Mouse (Mus musculus): ENCODE data around the gene Psmd3. TPM values are rescaled to one million over a fixed set of nuclear protein-coding genes. Genes with fewer than 3 reads are reported as not detected.

The Psmd3 gene
- total and polyA plus RNA-seq, 2 experiments = 54.6 to 158 TPM

DNA sequence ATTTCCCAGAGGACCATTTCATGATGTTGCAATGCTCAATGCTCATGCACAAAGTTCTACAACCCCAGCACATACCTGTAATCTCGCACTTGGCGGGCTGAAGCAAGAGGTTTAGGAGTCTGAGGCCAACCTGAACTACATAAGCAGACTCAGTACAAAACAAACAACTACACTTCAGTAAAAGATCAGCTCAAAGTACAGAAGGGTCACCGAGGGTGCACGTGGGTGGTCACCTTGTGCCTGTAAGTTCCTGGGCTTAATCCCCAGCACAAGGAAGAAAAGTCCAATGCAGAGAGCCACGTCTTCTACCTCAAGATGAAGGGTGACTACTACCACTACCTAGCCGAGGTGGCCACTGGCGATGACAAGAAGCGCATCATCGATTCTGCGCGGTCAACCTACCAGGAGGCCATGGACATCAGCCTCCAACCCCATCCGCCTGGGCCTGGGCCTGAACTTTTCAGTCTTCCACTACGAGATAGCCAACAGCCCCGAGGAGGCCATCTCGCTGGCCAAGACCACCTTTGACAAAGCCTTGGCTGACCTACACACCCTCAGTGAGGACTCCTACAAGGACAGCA, 43.7 kb downstream of the Psmd3 start:
- Histone ChIP-seq H3K27ac (replicated peaks; ENCODE audit: insufficient read depth, low read depth, low read length) (no peak overlapping the region), H3K79me2 (ENCODE audit: control insufficient read depth, insufficient read depth, low read length) (no peaks in the 10 kb centered on the region), H3K9ac (ENCODE audit: low read depth, low read length) (no peak overlapping the region), H3K27me3 (ENCODE audit: control insufficient read depth, insufficient read depth, low read length) (no peaks in the 10 kb centered on the region), H3K4me3 (ENCODE audit: insufficient read depth, low read depth, low read length) (no peak overlapping the region), H3K36me3 (ENCODE audit: control insufficient read depth, insufficient read depth, low read length) (no peaks in the 10 kb centered on the region), H3K4me1 (ENCODE audit: control insufficient read depth, insufficient read depth, low read length) (peaks cover 6% of the 10 kb centered on the region; the same call in 1 of the 2 replicates)
- WGBS = 80% methylated on average over 15 of the region's 15 CpGs
- no peak for DNase-seq (ENCODE audit: extremely low read depth, low read depth, low spot score)
- TF ChIP-seq POLR2A (IDR thresholded peaks at IDR 0.05; ENCODE audit: extremely low read depth, insufficient read depth, low read length) (no peak), CTCF (IDR thresholded peaks at IDR 0.05; ENCODE audit: low read depth, low read length) (no peak)

DNA sequence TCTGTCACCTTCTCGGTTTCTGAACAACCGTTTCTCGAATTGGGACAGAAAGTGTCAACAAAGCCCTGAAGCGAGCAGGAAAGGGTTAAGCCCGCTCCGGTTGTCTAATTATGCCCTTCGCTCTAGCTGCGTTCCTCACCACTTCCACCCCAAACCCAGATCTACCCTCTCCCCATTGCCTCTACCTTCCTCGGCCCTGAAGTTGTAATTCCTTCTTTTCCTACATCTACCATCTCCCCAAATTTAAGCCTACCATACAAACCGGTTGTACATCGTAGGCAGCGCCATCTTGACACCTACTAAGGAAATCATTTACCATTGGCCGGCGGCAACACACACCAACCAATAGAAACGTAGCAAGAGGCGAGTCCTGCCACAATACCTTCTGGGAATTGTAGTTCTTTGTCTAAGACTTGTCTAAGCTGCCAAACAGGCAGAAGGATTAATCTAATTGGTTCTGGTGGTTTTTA, 46.8 kb downstream of the Psmd3 start, which contains the start of gene Med24:
Gene Med24, minus strand, starts transcription at position 317 of the 470 bp plus-strand sequence.
- no peaks in the 10 kb centered on the region for H3K36me3 ChIP-seq (ENCODE audit: control insufficient read depth, insufficient read depth, low read length)
- under 1% methylated on average over 16 of the region's 16 CpGs for WGBS
- TF ChIP-seq CTCF (IDR thresholded peaks at IDR 0.05; ENCODE audit: low read depth, low read length) (no peak), POLR2A (IDR thresholded peaks at IDR 0.05; ENCODE audit: extremely low read depth, insufficient read depth, low read length) (no peak)
- H3K4me1 ChIP-seq (ENCODE audit: control insufficient read depth, insufficient read depth, low read length) = peaks cover 3% of the 10 kb centered on the region; the same call in 1 of the 2 replicates
- H3K79me2 ChIP-seq (ENCODE audit: control insufficient read depth, insufficient read depth, low read length) = no peaks in the 10 kb centered on the region
- DNase-seq (ENCODE audit: extremely low read depth, low read depth, low spot score) = peak; percentile 89
- no peaks in the 10 kb centered on the region for H3K27me3 ChIP-seq (ENCODE audit: control insufficient read depth, insufficient read depth, low read length)
- peak within 1 kb of the TSS; percentile 69 for H3K4me3 ChIP-seq (ENCODE audit: insufficient read depth, low read depth, low read length)
- peak within 1 kb of the TSS; percentile 56 for H3K9ac ChIP-seq (ENCODE audit: low read depth, low read length)
- no peak within 1 kb of the TSS for H3K27ac ChIP-seq (replicated peaks; ENCODE audit: insufficient read depth, low read depth, low read length)

DNA sequence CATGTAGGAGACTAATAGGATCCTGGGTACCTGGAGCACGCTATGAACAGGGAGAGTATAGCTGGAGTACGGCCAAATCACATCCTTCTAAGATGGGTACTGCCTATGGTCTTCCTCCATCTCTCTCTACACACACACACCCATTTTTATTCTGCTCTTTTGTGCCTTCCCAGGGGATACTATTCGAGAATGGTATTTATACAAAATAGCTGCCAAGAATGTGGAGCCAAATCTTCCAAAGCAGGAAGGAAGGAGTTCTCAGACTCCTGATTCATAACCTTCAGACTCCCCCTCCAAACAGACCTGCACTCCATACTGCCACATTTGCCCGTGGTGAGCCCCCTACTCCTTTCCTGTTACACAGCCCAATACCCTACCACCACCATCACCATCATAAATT, 48.4 kb downstream of the Psmd3 start:
- no peaks in the 10 kb centered on the region for H3K79me2 ChIP-seq (ENCODE audit: control insufficient read depth, insufficient read depth, low read length)
- no peak for DNase-seq (ENCODE audit: extremely low read depth, low read depth, low spot score)

DNA sequence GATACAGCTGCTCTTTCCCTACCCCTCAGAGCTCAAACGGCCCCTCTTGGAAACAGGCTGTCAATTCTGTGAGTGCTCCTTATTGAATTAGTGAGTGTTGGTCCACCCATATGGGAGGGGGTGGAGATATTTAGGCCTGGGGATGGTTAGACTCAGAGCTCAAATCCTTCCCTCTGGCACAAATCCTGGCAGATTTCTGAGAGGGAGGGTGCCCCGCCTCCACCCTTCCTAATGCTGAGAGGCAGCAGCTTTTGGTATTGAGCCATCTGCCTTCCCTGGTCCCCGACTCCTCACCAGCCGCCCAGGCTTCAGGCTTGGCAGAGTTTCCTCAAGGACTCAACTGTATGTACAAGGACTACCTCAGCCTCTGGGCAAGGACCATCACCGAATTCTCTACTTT, 48.8 kb downstream of the Psmd3 start:
- no peak for TF ChIP-seq POLR2A (IDR thresholded peaks at IDR 0.05; ENCODE audit: extremely low read depth, insufficient read depth, low read length)
- TF ChIP-seq CTCF (IDR thresholded peaks at IDR 0.05; ENCODE audit: low read depth, low read length) = no peak
- 78% methylated on average over 5 of the region's 5 CpGs for WGBS
- no peak for DNase-seq (ENCODE audit: extremely low read depth, low read depth, low spot score)
- Histone ChIP-seq H3K27ac (replicated peaks; ENCODE audit: insufficient read depth, low read depth, low read length) (no peak overlapping the region), H3K36me3 (ENCODE audit: control insufficient read depth, insufficient read depth, low read length) (no peaks in the 10 kb centered on the region), H3K9ac (ENCODE audit: low read depth, low read length) (no peak overlapping the region), H3K4me3 (ENCODE audit: insufficient read depth, low read depth, low read length) (no peak overlapping the region), H3K27me3 (ENCODE audit: control insufficient read depth, insufficient read depth, low read length) (no peaks in the 10 kb centered on the region), H3K4me1 (ENCODE audit: control insufficient read depth, insufficient read depth, low read length) (peaks cover 3% of the 10 kb centered on the region; the same call in 1 of the 2 replicates), H3K79me2 (ENCODE audit: control insufficient read depth, insufficient read depth, low read length) (no peaks in the 10 kb centered on the region)

More for the DNA sequence above, 48.4 kb downstream of the Psmd3 start:
- no peak for TF ChIP-seq POLR2A (IDR thresholded peaks at IDR 0.05; ENCODE audit: extremely low read depth, insufficient read depth, low read length)
- TF ChIP-seq CTCF (IDR thresholded peaks at IDR 0.05; ENCODE audit: low read depth, low read length) = no peak
- Histone ChIP-seq H3K9ac (ENCODE audit: low read depth, low read length) (no peak overlapping the region), H3K36me3 (ENCODE audit: control insufficient read depth, insufficient read depth, low read length) (no peaks in the 10 kb centered on the region), H3K27ac (replicated peaks; ENCODE audit: insufficient read depth, low read depth, low read length) (no peak overlapping the region), H3K27me3 (ENCODE audit: control insufficient read depth, insufficient read depth, low read length) (no peaks in the 10 kb centered on the region), H3K4me3 (ENCODE audit: insufficient read depth, low read depth, low read length) (no peak overlapping the region), H3K4me1 (ENCODE audit: control insufficient read depth, insufficient read depth, low read length) (peaks cover 3% of the 10 kb centered on the region; the same call in 1 of the 2 replicates)
- 72% methylated on average over 4 of the region's 4 CpGs for WGBS

DNA sequence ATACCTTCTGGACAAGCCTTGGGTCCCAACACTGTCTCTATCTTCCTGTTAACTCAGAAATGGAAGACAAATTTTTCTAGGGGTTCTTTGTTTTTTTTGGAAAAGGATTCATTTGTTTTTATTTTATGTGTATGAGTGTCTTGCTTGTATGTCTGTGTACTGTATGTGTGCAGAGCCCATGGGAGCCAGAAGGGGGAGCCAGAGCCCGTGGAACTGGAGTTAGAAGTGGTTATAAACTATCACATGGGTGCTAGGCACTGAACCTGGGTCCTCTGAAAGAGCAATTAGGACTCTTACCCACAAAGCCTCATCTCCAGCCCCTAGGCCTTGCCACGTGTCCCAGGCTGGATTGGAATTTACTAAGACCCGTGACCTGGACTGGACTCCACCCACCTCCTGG, 51.7 kb downstream of the Psmd3 start:
- Histone ChIP-seq H3K4me1 (ENCODE audit: control insufficient read depth, insufficient read depth, low read length) (no peaks in the 10 kb centered on the region), H3K4me3 (ENCODE audit: insufficient read depth, low read depth, low read length) (no peak overlapping the region), H3K27me3 (ENCODE audit: control insufficient read depth, insufficient read depth, low read length) (no peaks in the 10 kb centered on the region), H3K9ac (ENCODE audit: low read depth, low read length) (no peak overlapping the region), H3K79me2 (ENCODE audit: control insufficient read depth, insufficient read depth, low read length) (no peaks in the 10 kb centered on the region), H3K36me3 (ENCODE audit: control insufficient read depth, insufficient read depth, low read length) (no peaks in the 10 kb centered on the region), H3K27ac (replicated peaks; ENCODE audit: insufficient read depth, low read depth, low read length) (no peak overlapping the region)
- DNase-seq (ENCODE audit: extremely low read depth, low read depth, low spot score) = no peak
- TF ChIP-seq CTCF (IDR thresholded peaks at IDR 0.05; ENCODE audit: low read depth, low read length) (peak; percentile 43; the same call in 1 of the 2 replicates), POLR2A (IDR thresholded peaks at IDR 0.05; ENCODE audit: extremely low read depth, insufficient read depth, low read length) (no peak)
- 81% methylated on average over 3 of the region's 3 CpGs for WGBS

DNA sequence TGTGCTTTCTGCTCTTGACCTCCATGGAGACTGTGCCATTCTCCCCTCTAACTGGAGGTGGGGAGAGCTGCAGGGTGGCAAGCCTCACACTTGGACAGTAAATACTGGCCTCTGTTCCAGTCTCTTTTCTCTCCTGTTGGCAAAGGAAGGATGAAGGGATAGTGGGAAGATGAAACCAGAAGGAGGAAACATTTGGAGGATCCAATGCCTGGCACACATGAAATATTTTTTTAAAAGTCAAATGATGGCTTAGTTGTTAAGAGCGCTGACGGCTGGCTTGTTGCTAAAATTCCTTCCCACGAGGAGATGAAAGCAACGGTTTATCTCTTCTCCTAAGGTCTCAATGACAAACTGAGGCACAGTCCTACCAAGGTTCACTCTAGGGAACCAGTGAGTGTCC, 52.8 kb downstream of the Psmd3 start:
- Histone ChIP-seq H3K36me3 (ENCODE audit: control insufficient read depth, insufficient read depth, low read length) (no peaks in the 10 kb centered on the region), H3K9ac (ENCODE audit: low read depth, low read length) (no peak overlapping the region), H3K4me3 (ENCODE audit: insufficient read depth, low read depth, low read length) (no peak overlapping the region), H3K27me3 (ENCODE audit: control insufficient read depth, insufficient read depth, low read length) (no peaks in the 10 kb centered on the region), H3K4me1 (ENCODE audit: control insufficient read depth, insufficient read depth, low read length) (no peaks in the 10 kb centered on the region), H3K79me2 (ENCODE audit: control insufficient read depth, insufficient read depth, low read length) (no peaks in the 10 kb centered on the region), H3K27ac (replicated peaks; ENCODE audit: insufficient read depth, low read depth, low read length) (no peak overlapping the region)
- TF ChIP-seq CTCF (IDR thresholded peaks at IDR 0.05; ENCODE audit: low read depth, low read length) (no peak), POLR2A (IDR thresholded peaks at IDR 0.05; ENCODE audit: extremely low read depth, insufficient read depth, low read length) (no peak)
- no peak for DNase-seq (ENCODE audit: extremely low read depth, low read depth, low spot score)
- WGBS = 92% methylated on average over 4 of the region's 4 CpGs

All from liver, adult 2 months (tissue).